Mouse (Mus musculus): ENCODE results near the gene Tex35.

The Tex35 gene

DNA sequence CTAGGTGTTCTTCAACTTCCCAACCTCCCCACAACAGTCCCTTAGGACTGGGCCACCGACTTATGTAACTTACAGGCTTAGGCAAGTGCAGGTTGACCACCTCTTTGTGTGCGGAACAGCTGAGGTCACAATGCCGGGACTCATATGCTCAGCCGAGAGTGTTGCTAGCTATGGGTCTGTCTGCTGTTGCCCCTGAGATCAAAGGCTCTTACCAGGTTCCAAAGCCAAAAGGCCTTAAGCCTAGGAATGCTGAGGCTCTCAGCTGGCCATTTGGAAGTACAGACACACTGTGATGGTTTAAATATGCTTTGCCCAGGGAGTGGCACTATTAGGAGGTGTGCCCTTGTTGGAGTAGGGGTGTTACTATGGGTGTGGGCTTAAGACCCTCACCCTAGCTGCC, at the start of gene Tex35:
Gene Tex35 (minus strand): TSS at position 101 of the 400 bp plus-strand sequence.
- DNase-seq (ENCODE audit: low read depth): no peak

DNA sequence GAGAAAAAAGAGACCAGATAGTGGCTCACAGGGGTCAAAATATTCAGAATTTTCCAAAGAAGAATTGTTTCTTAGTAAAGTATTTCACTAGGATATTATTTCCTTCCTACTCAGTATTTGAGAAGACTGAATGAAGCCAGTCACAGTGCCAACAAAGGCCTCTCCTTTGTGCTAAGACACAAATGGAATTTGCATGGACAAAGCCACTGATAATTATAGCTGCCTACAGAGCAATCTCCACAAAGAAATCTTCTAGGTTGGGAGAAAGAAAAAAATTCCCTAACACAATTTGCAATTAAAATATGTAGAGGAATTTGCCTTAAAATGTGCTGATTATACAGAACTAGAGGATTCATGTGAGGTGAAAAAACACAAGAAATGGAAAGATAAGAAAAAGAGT, 45.3 kb upstream of the Tex35 start:
- no peak for DNase-seq (ENCODE audit: low read depth)

DNA sequence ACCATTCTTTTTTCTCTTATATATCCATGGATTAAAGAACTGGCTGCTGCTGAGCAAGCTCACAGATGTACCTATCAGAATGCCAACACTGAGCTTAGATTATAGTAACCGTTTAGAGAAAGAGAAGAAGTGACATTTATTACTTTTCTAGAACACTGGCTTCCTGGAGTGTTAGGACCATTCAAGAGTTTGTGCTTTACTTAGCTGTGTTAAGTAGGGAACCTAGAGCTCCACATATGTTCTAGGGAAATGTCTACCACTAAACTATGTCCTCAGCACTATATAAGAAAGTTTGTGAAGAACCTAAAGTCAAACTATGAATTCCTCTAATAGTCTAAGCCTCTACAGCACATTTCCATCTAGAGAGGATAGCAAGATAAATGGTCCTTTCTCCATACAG, 41.6 kb upstream of the Tex35 start:
- DNase-seq (ENCODE audit: low read depth): no peak

DNA sequence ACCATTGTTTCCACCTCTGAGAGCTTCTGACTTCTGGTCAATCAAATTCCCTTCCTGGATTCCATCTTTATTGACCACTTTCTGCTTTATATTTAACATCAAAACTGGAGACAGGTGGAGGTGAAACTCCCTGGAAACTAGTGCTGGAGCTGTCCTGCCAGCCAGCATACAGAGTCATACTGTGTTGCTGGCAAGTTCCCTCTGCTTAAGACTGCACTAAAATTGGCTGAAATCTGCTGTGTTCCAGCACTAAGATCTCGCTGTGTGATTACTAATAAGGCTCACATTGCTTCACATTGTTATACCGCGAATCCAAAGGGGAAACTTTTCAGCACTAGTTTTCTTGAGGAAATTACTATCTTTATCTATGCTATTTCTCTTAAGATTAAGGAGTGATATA, 36.1 kb upstream of the Tex35 start:
- no peak for DNase-seq (ENCODE audit: low read depth)

DNA sequence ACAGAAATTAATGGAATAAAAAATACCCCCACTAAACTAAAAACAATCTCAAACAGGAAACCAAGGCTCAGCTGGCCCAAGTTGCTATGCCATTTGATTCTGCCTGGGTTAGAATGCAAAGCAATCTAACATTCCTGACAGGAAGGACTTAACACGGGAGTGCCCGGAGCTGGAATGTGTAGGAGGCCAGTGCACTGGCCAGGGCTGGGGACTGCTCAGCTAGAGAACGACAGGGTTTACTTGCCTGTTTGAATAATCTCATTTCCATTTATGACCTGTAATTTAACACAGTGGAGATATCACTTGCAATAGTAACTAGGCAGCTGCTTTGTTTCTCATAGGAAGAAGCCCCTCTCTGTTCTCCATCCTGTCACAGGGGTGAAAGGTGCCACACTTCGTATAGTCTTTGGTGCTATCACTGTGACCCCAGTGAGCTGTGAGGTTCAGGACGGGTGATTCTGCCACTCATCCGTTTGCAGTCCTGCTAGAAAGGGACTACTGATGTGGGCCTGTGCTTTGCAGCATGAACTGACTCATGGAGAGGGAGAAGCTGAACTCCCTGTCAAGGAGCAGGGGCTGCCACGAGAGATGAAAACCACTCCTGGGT, 34.9 kb upstream of the Tex35 start:
- DNase-seq (ENCODE audit: low read depth): no peak

DNA sequence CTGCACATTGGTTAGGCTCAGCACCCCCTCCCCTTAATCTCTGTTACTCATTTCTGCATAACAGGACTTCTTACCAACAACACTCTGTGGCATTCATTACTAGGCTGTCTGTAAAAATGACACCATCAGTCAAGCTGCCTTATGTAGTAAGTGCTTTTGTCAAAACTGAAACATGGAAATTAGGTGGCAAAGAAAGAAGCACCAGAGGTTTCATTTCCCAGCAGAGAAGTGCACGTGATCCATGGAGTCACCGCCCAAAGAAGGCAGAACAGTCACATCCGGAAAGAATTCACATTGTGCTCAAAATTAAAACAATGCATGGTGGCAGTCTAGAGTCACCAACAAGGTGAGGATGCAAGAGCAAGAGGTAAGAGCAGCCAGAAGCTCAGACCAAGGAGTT, 32.5 kb upstream of the Tex35 start:
- peak; percentile 1 for DNase-seq (ENCODE audit: low read depth)

DNA sequence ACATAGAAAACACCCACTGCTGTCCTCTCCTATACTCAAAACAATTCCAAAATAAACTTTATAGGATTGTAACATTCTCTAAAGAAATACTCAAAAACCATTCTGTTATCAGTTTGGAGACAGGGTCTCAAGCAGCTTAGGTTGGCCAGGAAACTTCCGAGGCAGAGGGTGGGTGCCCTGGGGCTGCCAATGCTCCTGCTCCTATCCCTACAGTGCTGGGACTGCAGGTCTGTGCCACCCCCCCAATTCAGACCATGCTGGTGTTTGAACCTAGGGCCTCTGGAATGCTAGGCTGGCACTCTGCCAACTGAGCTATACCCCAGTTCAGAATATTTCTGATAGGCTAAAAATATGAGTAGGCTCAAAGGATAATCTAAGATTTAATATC, 29.4 kb upstream of the Tex35 start:
- DNase-seq (ENCODE audit: low read depth): no peak

DNA sequence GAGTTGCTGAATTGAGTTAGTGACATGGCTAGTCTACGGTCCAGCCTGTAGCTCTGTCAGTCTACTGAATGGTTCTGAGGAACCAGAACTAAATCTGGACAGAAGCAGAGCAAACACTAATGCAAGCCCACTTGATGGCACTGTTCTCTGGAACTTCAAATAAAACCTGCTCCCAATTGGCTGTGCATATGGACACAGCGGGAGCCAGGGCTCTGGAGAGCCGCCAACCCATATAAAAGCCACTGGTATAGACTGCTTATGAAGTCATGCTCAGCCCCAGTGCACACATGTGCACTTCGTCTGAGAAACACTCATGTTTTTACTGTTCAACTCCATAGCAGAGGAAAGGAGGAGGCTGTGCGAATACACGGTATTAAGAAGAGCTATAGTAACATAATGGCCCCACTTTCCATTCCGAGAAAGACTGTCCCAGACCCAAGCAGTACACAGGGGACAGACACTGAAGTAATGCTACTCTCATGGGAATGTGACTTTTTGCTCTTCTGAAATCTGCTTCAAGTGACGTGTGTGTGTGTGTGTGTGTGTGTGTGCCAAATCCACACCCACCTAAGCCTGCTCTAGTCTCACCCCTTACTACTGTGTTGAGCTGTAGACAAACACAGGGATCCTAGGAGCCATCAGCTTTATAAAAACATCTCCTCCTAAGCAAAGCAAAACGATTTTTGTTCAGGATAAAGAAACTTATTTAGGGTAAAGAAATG, 28.8 kb upstream of the Tex35 start:
- DNase-seq (ENCODE audit: low read depth): no peak

DNA sequence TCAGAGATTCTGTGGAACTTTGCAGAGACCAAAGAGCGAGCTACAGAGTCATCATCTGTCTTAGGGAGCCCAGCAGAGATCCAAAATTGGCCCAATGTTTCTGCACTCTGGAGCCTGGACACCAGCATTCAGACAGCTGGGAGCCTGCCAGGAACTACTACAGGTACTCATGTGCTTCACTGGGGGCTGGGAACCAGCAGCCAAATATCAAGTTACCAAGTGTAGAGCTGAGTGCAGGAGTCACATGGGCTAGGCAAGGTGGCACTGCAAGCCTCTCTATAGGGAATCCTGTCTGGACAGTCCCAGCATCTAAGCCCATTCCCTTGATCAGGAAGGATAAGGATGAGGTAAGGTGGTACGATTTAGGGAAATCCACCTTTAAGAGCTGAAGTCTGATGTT, 19.7 kb upstream of the Tex35 start:
- no peak for DNase-seq (ENCODE audit: low read depth)

DNA sequence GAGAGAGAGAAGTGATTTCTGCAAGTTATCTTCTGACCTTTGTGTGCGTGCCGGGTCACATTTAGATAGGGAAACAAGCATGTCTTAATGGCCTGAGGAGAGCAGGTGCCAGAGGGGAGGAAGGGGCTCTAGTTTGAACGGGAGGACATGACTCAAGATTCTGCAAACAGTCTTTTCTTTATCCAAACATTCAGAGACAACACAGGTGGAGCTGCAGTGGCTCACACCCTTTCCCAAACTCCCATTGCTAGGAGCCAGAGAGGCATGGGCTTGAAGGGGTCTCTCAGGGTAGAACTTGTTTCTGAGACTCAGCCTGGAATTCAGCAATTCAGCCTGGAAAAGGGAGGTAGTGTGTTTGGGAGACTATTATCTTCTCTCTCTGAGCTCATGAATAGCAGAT, 15.4 kb upstream of the Tex35 start:
- DNase-seq (ENCODE audit: low read depth): no peak

DNA sequence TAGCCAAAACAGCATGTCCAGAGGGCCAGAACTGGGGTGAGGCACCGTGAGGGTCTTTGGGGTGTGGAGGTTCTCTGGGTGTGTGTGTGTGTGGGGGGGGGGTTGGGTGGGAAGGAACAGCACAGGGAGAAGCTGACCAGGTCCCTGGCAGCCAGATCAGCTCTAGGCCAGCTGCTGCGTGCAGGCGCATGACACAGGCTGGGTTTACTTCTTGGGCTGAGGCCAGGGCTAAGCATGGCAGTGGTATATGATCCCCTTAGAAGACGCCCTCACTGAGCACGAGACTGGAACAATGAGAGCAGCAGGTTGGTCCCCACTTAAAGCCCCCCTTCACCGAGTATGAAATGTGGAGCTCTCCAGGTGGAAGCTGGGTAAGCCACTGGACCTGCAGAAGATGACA, 10.7 kb upstream of the Tex35 start:
- no peak for DNase-seq (ENCODE audit: low read depth)

DNA sequence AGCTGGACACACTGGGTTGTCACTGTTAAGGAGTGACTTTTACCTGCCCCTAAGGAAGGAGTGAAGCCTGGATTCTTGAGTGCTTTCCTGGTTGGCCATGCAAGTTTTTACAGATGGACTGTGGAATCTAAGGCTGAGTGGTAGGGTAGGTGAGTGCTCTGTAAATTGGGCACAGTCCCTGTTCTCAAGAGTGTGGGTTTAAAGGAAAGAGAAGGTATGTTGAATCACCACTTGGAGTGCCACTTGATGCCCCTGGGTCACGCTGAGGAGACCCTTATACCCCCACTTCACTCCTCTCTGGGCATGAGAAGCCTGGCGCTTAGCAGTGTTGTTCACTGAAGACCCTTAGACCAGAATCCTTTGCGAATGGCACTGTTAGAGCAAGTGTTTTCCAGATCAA, 9.0 kb upstream of the Tex35 start:
- DNase-seq (ENCODE audit: low read depth): no peak

DNA sequence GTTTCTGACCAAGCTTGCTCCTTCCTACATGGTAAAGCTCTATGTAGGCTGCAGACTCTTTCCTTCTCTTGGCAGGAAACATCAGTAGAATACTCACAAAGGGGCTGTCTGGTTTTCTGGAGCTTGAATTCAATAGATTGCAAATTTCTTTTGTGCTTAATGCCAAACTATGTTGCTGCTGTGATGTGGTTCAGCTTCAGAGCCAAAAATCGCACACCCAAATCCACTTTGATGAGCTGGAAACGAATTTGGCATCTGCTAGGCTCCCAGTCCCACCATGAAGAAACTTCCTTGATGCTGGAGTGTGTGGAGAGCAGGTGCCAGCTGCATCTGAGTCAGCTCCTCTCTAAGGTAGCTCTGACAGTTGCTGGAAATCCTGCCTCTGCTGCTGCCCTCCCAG, 6.0 kb upstream of the Tex35 start:
- DNase-seq (ENCODE audit: low read depth): no peak

DNA sequence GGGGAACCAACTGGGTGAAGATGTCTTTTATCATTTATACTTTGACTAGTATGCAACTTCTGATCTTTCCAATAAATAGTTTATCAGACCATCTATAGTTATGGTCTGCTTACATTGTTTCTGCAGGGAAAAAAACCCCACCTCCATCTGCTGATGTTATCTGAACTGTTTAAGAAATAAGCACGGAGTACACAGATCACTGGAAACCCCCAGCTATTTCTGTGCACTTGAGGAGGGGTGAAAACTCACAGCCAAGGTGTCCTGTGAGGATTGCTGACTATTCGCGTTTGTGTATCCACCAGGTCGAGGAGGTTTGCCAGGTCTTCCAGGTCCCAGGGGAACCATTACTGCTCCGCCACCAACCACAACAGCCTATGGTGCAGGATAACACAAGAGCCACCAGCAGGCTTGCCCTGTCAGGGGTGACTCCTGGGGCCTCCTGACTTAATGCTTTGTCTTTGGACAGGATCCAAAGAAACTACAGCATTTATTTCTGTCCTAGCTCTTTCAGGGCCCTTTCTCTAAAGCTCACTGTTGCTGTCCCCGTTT, 1.9 kb upstream of the Tex35 start:
- DNase-seq (ENCODE audit: low read depth): peak; percentile 28

DNA sequence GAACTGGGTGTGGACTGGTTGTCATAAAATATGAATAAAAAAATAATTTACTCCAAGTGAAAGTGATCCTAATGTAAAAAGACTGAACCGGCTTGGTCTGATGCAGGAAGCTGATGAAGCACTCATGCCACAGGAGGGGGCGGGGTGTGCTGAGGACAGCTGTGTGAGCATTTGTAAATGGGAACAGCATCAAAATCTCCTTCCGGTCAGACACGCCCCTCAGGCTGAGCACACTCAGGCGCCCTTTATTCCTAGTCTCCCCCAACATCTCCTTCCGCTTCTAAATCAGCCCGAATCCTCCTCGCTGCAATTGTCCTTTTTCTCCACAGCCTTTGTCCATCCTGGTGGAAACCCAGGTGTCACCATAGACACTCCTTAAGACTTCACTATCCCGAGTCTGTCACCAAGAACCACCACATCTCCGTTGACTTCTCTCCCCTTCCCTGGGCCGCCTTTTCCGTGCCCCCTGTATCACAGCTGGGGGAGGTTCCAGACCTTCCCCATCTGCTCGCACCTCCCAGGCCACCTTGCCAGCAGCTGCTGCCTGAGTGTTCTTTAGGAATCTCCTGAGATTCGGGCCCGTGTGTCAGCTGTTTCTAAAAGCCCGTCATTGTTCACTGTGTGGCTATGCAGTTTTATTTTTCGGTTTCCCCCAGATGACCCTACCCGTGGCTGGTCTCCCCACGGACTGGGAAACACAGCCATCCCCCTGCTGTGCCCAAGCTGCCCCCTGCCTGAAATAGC, 7.2 kb downstream of the Tex35 start:
- peak; percentile 37 for DNase-seq (ENCODE audit: low read depth)

DNA sequence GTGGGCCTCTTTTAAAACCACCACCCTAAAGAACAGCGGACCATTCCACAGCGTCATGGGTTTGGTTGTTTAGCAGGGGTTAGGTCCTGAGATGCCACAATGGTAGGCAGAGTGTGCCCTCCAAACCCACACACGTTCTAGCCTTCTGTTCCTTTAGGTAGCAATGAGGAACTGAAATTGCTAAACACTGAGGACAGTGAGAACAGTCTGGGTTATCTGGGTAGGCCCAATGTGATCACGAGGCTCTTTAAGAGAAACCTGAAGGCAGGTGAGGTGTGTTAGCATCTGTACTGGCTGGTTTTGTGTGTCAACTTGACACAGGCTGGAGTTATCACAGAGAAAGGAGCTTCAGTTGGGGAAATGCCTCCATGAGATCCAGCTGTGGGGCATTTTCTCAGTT, 12.9 kb downstream of the Tex35 start:
- DNase-seq (ENCODE audit: low read depth): no peak

DNA sequence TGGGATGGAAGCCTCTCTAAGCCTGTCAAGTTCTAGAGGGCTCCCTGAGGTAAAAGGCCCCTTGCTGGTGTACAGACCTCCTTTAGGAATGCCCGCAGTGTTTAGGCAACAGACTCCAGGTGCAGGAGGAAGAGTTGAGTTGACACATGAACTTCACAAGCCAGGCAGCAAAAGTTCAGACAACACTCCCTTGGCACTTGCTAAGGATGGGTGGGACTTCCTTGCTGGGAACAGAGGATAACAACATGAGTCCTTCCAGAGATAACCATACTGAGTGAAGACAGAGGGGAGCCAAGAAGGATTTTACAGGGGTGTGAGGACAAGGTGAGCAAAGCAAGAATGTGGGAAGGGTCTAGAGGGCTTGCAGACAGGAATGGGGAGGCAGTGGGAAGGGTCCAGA, 15.9 kb downstream of the Tex35 start:
- no peak for DNase-seq (ENCODE audit: low read depth)

DNA sequence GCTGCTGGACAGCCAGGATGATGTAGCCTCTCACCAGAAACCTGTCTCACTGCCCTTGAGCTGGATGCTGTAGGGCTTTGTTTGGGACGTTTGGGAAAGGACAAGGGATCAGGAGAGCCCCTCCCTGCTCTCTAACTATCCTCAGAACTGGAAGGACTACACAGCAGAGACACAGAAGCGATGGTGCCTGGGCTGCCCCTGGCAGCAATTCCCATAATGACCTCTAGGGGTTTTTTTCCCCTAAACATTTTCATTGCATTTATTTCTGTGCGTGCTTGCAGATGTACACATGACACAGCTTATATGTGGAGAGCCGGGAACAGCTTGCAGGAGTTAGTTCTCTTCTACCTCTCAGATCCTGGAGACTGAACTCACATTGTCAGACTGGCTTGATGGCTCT, 16.3 kb downstream of the Tex35 start:
- DNase-seq (ENCODE audit: low read depth): peak; percentile 41

DNA sequence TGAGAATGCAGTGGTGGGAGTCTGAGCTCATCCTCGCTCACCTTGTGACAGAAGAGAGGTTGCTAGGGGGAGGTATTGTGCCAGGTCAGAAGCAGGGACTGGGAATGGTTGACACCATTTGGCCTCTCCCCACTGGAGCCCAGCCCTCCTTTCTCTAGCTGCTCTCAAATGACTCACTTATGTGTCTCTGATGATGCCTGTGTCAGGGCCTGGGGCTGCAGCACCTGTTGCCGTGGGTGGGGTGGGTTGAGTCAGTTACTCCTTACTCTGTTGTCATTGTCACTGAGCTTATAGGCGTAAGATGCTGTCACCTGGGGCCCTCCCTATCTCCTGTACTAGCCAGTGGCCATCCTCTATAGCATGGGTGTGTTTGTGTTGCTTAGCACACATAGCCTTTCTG, 17.6 kb downstream of the Tex35 start:
- DNase-seq (ENCODE audit: low read depth): no peak

DNA sequence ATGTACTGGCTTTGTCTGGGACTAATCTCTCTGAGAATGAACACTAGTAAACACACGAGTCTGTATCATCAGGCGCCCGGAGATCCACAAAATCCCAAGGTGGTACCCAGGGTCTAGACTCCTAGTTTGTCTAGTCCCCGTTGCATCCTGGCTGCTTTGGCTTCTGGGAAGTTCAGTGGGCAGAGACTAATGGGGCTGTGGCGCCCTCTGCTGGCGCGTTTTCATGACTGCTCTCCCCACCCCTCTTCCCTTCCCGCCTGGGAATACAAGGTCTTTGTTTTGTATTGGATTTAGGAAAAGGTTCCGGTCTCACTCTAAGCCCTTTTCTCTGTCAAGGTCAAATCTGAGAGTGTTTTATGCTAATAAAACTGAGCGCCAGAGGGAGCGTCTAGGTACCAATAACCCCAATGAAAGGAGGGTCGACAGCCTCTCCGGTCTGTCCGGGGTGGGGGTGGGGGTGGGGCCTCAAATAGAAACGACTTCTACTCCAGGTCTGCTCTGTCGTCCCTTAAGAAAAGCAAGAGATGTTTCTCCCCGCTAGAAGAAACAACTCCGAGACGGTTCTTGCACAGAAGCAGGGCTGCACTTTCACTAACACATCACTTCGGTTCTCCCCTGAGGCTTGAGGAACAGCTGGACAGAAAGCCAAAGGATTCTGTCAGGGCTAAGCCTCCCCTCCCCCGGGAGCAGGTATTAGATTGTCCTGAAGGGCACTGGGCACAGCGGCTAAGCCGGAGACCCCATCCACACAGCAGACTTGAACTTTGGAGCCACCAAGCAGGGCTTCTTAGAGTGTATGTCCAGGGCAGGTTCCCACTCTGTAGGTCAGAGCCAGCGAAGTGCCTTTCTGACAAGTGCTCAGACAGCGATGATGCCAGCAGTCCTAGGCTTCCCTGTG, 22.1 kb downstream of the Tex35 start:
- peak; percentile 67 for DNase-seq (ENCODE audit: low read depth)

DNA sequence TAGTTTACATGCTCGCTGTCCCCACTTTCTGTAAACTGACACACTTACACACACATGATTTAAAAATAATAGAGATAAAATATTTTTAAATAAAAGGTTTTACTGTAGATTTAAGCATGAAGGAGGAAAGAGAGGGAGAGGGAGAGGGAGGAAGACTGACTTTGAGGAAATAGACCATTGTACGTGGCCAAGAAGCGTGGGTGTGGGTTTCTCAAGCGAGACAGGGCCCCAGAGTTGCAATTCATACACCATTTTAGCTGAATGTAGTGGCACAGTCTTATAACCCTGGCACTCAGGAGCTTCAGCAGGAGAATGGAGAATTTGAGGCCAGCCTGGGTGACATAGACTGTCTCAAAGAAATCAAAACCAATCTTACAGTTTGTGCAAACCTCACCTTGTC, 25.5 kb downstream of the Tex35 start:
- DNase-seq (ENCODE audit: low read depth): no peak

DNA sequence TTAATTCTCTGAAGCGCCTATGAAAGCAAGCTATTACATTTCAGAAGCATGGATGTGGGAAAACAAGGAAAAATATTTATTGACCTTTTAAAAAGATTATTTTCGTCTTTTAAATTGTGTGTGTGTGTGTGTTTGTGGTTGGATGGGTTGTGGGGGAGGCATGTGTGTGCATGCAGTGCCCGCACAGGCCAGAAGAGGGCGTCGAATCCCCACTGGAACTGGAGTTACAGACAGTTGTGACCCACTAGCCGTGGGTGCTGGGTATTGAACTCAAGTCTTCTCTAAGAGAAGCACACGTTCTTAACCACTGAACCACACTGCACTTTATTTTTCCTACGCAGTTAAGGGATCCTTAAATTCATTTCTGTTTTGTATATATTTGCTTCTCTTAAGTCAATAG, 26.5 kb downstream of the Tex35 start:
- DNase-seq (ENCODE audit: low read depth): peak; percentile 48
